Mouse (Mus musculus): Measurements from ENCODE around the gene Pdia4.
A peak's percentile ranks its signal among the peaks of the same experiment; 100 is the strongest.

GRCm38 (mm10) chr6:47799079-47799478 is 14.2 kb downstream of the Pdia4 start:
- peak; percentile 78 for TF ChIP-seq CTCF (IDR thresholded peaks at IDR 0.05; ENCODE audit: low read depth)
- no peak for TF ChIP-seq EP300 (IDR thresholded peaks at IDR 0.05; ENCODE audit: low read depth)

Data from heart, postnatal 0 days (tissue).